Mouse (Mus musculus): Measurements from ENCODE around the gene Olfr150. TPM values are rescaled to one million over a fixed set of nuclear protein-coding genes. Genes with fewer than 3 reads are reported as not detected.
"Not testable (repeated sequence)": the region's sequence is repeated elsewhere in the genome, so short reads cannot be mapped to it uniquely, and the experiment has no call there.

Gene Olfr150
- not detected for polyA plus RNA-seq (2012; fragmentation: generic; extraction: Trizol)
- long read RNA-seq, experiment 1 = 0 reads
- long read RNA-seq, experiment 2 = 0 reads

DNA sequence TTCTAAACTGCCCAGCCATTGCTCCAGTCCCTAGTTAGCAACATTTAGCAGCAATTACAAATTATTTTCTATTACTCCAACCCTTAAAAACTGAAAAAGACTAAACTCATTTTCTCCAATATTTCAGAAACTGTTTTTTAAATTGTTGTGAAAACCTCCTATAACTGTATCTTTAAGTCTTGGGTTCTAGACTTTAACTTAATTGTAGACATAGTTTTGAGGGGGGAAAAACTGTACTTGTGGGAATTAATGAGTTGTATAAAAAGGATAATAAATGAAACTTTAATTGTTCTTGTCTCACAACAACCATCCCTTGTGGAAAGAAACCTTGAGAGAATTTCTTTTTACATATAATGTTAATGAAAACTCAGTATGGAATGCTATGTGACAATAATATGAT lies at the start of gene Olfr150:
Olfr150 (plus strand) TSS at position 301 of the 400 bp plus-strand sequence.
- H3K79me2 ChIP-seq (ENCODE audit: control insufficient read depth, insufficient read depth) = no peaks in the 10 kb centered on the region
- no peaks in the 10 kb centered on the region for H3K79me3 ChIP-seq (ENCODE audit: low read depth)
- H3ac ChIP-seq (ENCODE audit: control insufficient read depth, insufficient read length, low read depth) = no peak within 1 kb of the TSS
- no peaks in the 10 kb centered on the region for H3K36me3 ChIP-seq (ENCODE audit: control insufficient read depth, insufficient read depth)
- no peak for TF ChIP-seq CTCF (IDR thresholded peaks at IDR 0.05; ENCODE audit: control insufficient read depth, insufficient read depth, insufficient read length)
- TF ChIP-seq MAX (IDR thresholded peaks at IDR 0.05) = no peak
- no peak for TF ChIP-seq CEBPB (IDR thresholded peaks at IDR 0.05; ENCODE audit: low read depth)
- TF ChIP-seq USF1 (IDR thresholded peaks at IDR 0.05; ENCODE audit: low read depth) = no peak
- no peak for TF ChIP-seq MYOD1 (IDR thresholded peaks at IDR 0.05; ENCODE audit: control insufficient read depth, insufficient read length, low read depth)
- TF ChIP-seq MYOG (IDR thresholded peaks at IDR 0.05; ENCODE audit: control insufficient read depth, extremely low read depth, insufficient read length) = no peak
- no peak for TF ChIP-seq FOSL1 (IDR thresholded peaks at IDR 0.05; ENCODE audit: insufficient read depth, low read length, poor library complexity, severe bottlenecking)
- no peak within 1 kb of the TSS for H3K4me3 ChIP-seq (ENCODE audit: insufficient read depth, poor library complexity, severe bottlenecking)
- H3K27me3 ChIP-seq (ENCODE audit: control insufficient read depth, insufficient read depth, insufficient read length) = no peaks in the 10 kb centered on the region

DNA sequence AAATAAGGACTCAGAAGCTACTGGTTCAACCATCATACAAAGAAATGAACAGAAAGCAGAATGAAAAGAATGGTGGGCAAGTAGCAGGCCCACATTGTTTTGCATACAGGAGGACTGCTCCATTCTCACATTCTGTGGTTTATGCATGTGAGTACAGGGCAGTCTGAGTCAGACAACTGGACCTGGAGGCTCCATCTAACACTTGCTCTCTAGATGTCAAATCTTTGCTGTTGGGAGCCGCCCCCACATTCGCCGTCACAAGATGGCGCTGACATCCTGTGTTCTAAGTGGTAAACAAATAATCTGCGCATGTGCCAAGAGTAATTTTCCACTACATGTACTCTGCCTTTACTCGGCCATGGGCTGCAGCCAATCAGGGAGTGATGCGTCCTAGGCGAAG lies 29.7 kb upstream of the Olfr150 start:
- H3ac ChIP-seq (ENCODE audit: control insufficient read depth, insufficient read length, low read depth); H3K4me3 ChIP-seq (ENCODE audit: insufficient read depth, poor library complexity, severe bottlenecking); H3K79me2 ChIP-seq (ENCODE audit: control insufficient read depth, insufficient read depth); H3K27me3 ChIP-seq (ENCODE audit: control insufficient read depth, insufficient read depth, insufficient read length); H3K79me3 ChIP-seq (ENCODE audit: low read depth); H3K36me3 ChIP-seq (ENCODE audit: control insufficient read depth, insufficient read depth): not testable (repeated sequence)

DNA sequence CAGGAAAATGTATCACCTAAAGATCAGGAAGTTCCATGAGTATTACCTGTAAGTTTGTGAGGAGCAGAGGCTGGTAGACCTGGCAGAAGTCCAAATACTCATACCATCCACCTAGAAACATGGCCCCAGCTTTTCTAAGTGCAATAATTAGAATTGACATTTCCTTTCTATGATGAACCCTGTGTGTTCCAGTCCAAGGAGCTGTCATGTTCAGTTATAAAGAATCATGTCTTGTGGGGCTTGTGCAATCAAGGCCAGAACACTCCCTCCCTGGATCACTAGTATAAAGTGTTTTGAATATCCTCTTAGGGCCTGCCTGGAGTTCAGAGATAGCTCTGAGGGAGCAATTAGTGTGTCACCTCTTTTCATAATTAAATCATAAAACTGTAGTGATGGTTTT lies 23.8 kb upstream of the Olfr150 start, which contains the start of gene Olfr149:
Olfr149 (minus strand) TSS at position 101 of the 400 bp plus-strand sequence.
- no peaks in the 10 kb centered on the region for H3K36me3 ChIP-seq (ENCODE audit: control insufficient read depth, insufficient read depth)
- no peak within 1 kb of the TSS for H3K4me3 ChIP-seq (ENCODE audit: insufficient read depth, poor library complexity, severe bottlenecking)
- TF ChIP-seq USF1 (IDR thresholded peaks at IDR 0.05; ENCODE audit: low read depth) = no peak
- TF ChIP-seq MYOD1 (IDR thresholded peaks at IDR 0.05; ENCODE audit: control insufficient read depth, insufficient read length, low read depth) = no peak
- no peak for TF ChIP-seq MYOG (IDR thresholded peaks at IDR 0.05; ENCODE audit: control insufficient read depth, extremely low read depth, insufficient read length)
- TF ChIP-seq CEBPB (IDR thresholded peaks at IDR 0.05; ENCODE audit: low read depth) = no peak
- no peak for TF ChIP-seq FOSL1 (IDR thresholded peaks at IDR 0.05; ENCODE audit: insufficient read depth, low read length, poor library complexity, severe bottlenecking)
- no peak for TF ChIP-seq CTCF (IDR thresholded peaks at IDR 0.05; ENCODE audit: control insufficient read depth, insufficient read depth, insufficient read length)
- no peaks in the 10 kb centered on the region for H3K79me2 ChIP-seq (ENCODE audit: control insufficient read depth, insufficient read depth)
- H3ac ChIP-seq (ENCODE audit: control insufficient read depth, insufficient read length, low read depth) = no peak within 1 kb of the TSS
- no peaks in the 10 kb centered on the region for H3K79me3 ChIP-seq (ENCODE audit: low read depth)
- H3K27me3 ChIP-seq (ENCODE audit: control insufficient read depth, insufficient read depth, insufficient read length) = no peaks in the 10 kb centered on the region

DNA sequence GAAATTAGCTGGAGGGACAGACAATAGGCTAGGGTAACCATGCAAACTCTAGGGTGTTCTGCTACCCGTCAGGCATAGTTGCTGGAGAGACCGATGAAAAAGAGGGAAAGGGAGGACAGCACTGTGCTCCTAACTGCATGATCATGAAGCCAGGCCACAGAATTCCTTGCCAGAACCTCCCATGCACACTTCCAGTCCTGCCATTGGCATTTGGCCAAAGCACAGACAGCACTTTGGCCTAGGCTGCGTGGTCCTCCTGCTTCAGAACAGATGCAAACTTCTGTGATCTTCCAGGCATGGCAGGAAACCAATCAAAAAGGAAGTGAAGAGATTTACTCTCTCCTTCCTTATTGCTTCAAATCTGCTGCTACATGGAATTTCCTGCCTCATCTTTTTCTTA lies 21.8 kb upstream of the Olfr150 start:
- no peaks in the 10 kb centered on the region for H3K27me3 ChIP-seq (ENCODE audit: control insufficient read depth, insufficient read depth, insufficient read length)
- H3K36me3 ChIP-seq (ENCODE audit: control insufficient read depth, insufficient read depth) = no peaks in the 10 kb centered on the region
- TF ChIP-seq MYOD1 (IDR thresholded peaks at IDR 0.05; ENCODE audit: control insufficient read depth, insufficient read length, low read depth) (no peak), MAX (IDR thresholded peaks at IDR 0.05) (no peak), CTCF (IDR thresholded peaks at IDR 0.05; ENCODE audit: control insufficient read depth, insufficient read depth, insufficient read length) (no peak), CEBPB (IDR thresholded peaks at IDR 0.05; ENCODE audit: low read depth) (no peak), MYOG (IDR thresholded peaks at IDR 0.05; ENCODE audit: control insufficient read depth, extremely low read depth, insufficient read length) (no peak), USF1 (IDR thresholded peaks at IDR 0.05; ENCODE audit: low read depth) (no peak), FOSL1 (IDR thresholded peaks at IDR 0.05; ENCODE audit: insufficient read depth, low read length, poor library complexity, severe bottlenecking) (no peak)
- no peak overlapping the region for H3K4me3 ChIP-seq (ENCODE audit: insufficient read depth, poor library complexity, severe bottlenecking)
- no peak overlapping the region for H3ac ChIP-seq (ENCODE audit: control insufficient read depth, insufficient read length, low read depth)
- H3K79me3 ChIP-seq (ENCODE audit: low read depth) = no peaks in the 10 kb centered on the region
- no peaks in the 10 kb centered on the region for H3K79me2 ChIP-seq (ENCODE audit: control insufficient read depth, insufficient read depth)

DNA sequence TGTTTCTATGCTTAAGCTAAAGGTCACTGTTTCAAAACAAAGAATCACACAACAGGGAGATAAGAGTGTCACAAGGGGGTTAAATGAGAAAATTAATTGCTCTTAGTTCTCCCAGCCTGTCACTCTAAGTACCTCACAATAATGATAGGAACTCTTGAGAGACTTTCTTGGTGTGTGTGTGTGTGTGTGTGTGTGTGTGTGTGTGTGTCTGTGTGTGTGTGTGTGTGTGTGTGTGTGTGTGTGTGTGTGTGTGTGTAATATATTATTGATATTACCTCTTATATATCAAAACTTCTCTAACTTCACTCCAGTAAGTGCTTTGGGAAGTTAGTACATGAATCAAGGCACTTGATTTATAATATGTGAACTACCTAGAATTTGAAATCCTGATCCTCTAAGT lies 19.7 kb upstream of the Olfr150 start, which contains the start of gene Olfr965:
Olfr965 (plus strand) TSS at position 301 of the 400 bp plus-strand sequence.
- H3K36me3 ChIP-seq (ENCODE audit: control insufficient read depth, insufficient read depth) = no peaks in the 10 kb centered on the region
- TF ChIP-seq USF1 (IDR thresholded peaks at IDR 0.05; ENCODE audit: low read depth) (no peak), CTCF (IDR thresholded peaks at IDR 0.05; ENCODE audit: control insufficient read depth, insufficient read depth, insufficient read length) (no peak), MAX (IDR thresholded peaks at IDR 0.05) (no peak), FOSL1 (IDR thresholded peaks at IDR 0.05; ENCODE audit: insufficient read depth, low read length, poor library complexity, severe bottlenecking) (no peak), MYOD1 (IDR thresholded peaks at IDR 0.05; ENCODE audit: control insufficient read depth, insufficient read length, low read depth) (no peak), CEBPB (IDR thresholded peaks at IDR 0.05; ENCODE audit: low read depth) (no peak), MYOG (IDR thresholded peaks at IDR 0.05; ENCODE audit: control insufficient read depth, extremely low read depth, insufficient read length) (no peak)
- no peaks in the 10 kb centered on the region for H3K79me3 ChIP-seq (ENCODE audit: low read depth)
- no peak within 1 kb of the TSS for H3ac ChIP-seq (ENCODE audit: control insufficient read depth, insufficient read length, low read depth)
- no peaks in the 10 kb centered on the region for H3K79me2 ChIP-seq (ENCODE audit: control insufficient read depth, insufficient read depth)
- H3K27me3 ChIP-seq (ENCODE audit: control insufficient read depth, insufficient read depth, insufficient read length) = no peaks in the 10 kb centered on the region
- no peak within 1 kb of the TSS for H3K4me3 ChIP-seq (ENCODE audit: insufficient read depth, poor library complexity, severe bottlenecking)

DNA sequence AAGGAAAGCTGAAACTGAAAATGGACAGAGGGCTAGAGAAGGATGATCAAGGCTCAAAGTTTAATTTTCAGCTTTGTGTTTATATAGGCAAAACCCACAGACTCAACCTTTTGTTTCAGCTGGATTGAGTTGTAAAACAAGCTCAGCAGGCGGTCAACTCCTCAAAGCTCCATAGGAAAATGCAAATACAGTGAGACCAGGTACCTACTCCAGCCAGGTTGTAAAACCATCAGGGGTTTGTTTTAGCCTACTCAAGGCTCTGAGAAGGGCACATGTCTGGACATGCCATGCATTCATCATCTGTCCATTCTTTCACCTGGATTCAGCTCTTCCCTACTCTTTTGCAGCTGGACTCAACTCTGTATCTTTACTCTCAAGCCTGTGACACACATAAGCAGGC lies 10.0 kb downstream of the Olfr150 start:
- Histone ChIP-seq H3K79me3 (ENCODE audit: low read depth) (no peaks in the 10 kb centered on the region), H3K79me2 (ENCODE audit: control insufficient read depth, insufficient read depth) (no peaks in the 10 kb centered on the region), H3K36me3 (ENCODE audit: control insufficient read depth, insufficient read depth) (no peaks in the 10 kb centered on the region), H3K4me3 (ENCODE audit: insufficient read depth, poor library complexity, severe bottlenecking) (no peak overlapping the region), H3K27me3 (ENCODE audit: control insufficient read depth, insufficient read depth, insufficient read length) (no peaks in the 10 kb centered on the region), H3ac (ENCODE audit: control insufficient read depth, insufficient read length, low read depth) (no peak overlapping the region)
- no peak for TF ChIP-seq USF1 (IDR thresholded peaks at IDR 0.05; ENCODE audit: low read depth)

All from C2C12 (cell line).